Mouse (Mus musculus) kidney, postnatal 0 days (tissue): Measurements from ENCODE around the gene Vldlr. TPM values are rescaled to one million over a fixed set of nuclear protein-coding genes. Genes with fewer than 3 reads are reported as not detected.

Experiments
- ATAC-seq: fragments of 200-750 bp; cut with Nextera tagmentation; replicated peaks from 2 replicates; pipeline ENCODE4 v1.8.0; 2017; ENCODE audit warnings: low read depth, moderate number of reproducible peaks, moderate TSS enrichment, moderate library complexity; ENCODE audit not compliant: low FRiP score
- DNase-seq: peaks from one replicate; pipeline ENCODE4 v3.0.0-alpha.2; 2016; ENCODE audit warnings: low spot score
- H3K27ac ChIP-seq: fragments of 300-500 bp; sonication (generic); 2 replicates; pipeline ENCODE4 v1.5.1; 2014; ENCODE audit warnings: mild to moderate bottlenecking
- H3K27me3 ChIP-seq: fragments of 300-500 bp; sonication (generic); 2 replicates; pipeline ENCODE4 v1.6.1; 2014; ENCODE audit warnings: low read length, mixed read lengths; ENCODE audit not compliant: insufficient read depth
- H3K36me3 ChIP-seq: fragments of 300-500 bp; sonication (generic); 2 replicates; pipeline ENCODE4 v1.6.1; 2014; ENCODE audit warnings: low read length, mixed read lengths; ENCODE audit not compliant: insufficient read depth
- H3K4me1 ChIP-seq: fragments of 300-500 bp; sonication (generic); replicated peaks from 2 replicates; pipeline ENCODE4 v1.6.1; 2014; ENCODE audit warnings: antibody characterized with exemption, low read length, mixed read lengths; ENCODE audit not compliant: insufficient read depth
- H3K4me2 ChIP-seq: fragments of 300-500 bp; sonication (generic); 2 replicates; pipeline ENCODE4 v1.6.1; 2014; ENCODE audit warnings: mild to moderate bottlenecking, low read length, moderate library complexity, mixed read lengths
- H3K4me3 ChIP-seq: fragments of 300-500 bp; sonication (generic); replicated peaks from 2 replicates; pipeline ENCODE4 v1.5.1; 2014; ENCODE audit warnings: low read depth, low read length
- H3K9ac ChIP-seq: fragments of 300-500 bp; sonication (generic); 2 replicates; pipeline ENCODE4 v1.6.1; 2014; ENCODE audit warnings: low read depth, low read length
- H3K9me3 ChIP-seq: fragments of 300-500 bp; sonication (generic); replicated peaks from 2 replicates; pipeline ENCODE4 v1.6.1; 2016; ENCODE audit warnings: low read length, inconsistent platforms, mixed read lengths
- CTCF ChIP-seq: IDR thresholded peaks from 2 replicates; pipeline ENCODE4 v1.5.1; 2016; ENCODE audit warnings: antibody characterized with exemption, low read depth, mild to moderate bottlenecking, moderate library complexity
- WGBS: fragments of 180-500 bp; shearing (Covaris S2); extraction: QIAGEN DNeasy Blood & Tissue Kit; methylation state at CpG from one replicate; pipeline ENCODE4 v1.1.7; 2014; 5-methylcytosine and 5-hydroxymethylcytosine counted together
- polyA plus RNA-seq: library from polyadenylated mRNA; unstranded; fragments of >200 nt; fragmentation: Nextera tagmentation; extraction: Ambion mirVana; gene quantifications from 2 replicates; pipeline ENCODE4 v1.2.1, GENCODE M21; 2015

Vldlr gene
- polyA plus RNA-seq, 1 experiment from 2014 or later: 41.8 TPM

- no peak overlapping the region for H3K4me3 ChIP-seq
- no peaks in the 10 kb centered on the region for H3K27me3 ChIP-seq
- no peak overlapping the region for H3K27ac ChIP-seq
- 88% methylated on average over 3 of the region's 3 CpGs for WGBS
- no peak for TF ChIP-seq CTCF
- H3K4me1 ChIP-seq: no peaks in the 10 kb centered on the region
- H3K9ac ChIP-seq: no peak overlapping the region
- H3K36me3 ChIP-seq: no peaks in the 10 kb centered on the region
- H3K4me2 ChIP-seq: no peak overlapping the region
- DNase-seq: no peak
- ATAC-seq: no peak
- no peaks in the 10 kb centered on the region for H3K9me3 ChIP-seq
Observed at GRCm38 (mm10) chr19:27255678-27256077, 39.4 kb downstream of the Vldlr start.

- WGBS: 68% methylated on average over 4 of the region's 4 CpGs
- DNase-seq (no peak), ATAC-seq (no peak)
Observed at GRCm38 (mm10) chr19:27260102-27260501, 43.8 kb downstream of the Vldlr start.

GRCm38 (mm10) chr19:27260621-27261278 is 44.5 kb downstream of the Vldlr start:
- H3K9me3 ChIP-seq: no peaks in the 10 kb centered on the region
- 87% methylated on average over 8 of the region's 8 CpGs for WGBS
- TF ChIP-seq CTCF: no peak
- no peaks in the 10 kb centered on the region for H3K4me1 ChIP-seq
- no peak for ATAC-seq
- no peak overlapping the region for H3K4me3 ChIP-seq
- no peak for DNase-seq
- no peaks in the 10 kb centered on the region for H3K36me3 ChIP-seq
- H3K27me3 ChIP-seq: no peaks in the 10 kb centered on the region
- no peak overlapping the region for H3K4me2 ChIP-seq
- no peak overlapping the region for H3K9ac ChIP-seq
- no peak overlapping the region for H3K27ac ChIP-seq

More at GRCm38 (mm10) chr19:27260102-27260501, 43.8 kb downstream of the Vldlr start:
- Histone ChIP-seq H3K36me3 (no peaks in the 10 kb centered on the region), H3K9me3 (no peaks in the 10 kb centered on the region), H3K9ac (no peak overlapping the region), H3K27me3 (no peaks in the 10 kb centered on the region), H3K4me1 (no peaks in the 10 kb centered on the region), H3K4me2 (no peak overlapping the region), H3K27ac (no peak overlapping the region), H3K4me3 (no peak overlapping the region)
- no peak for TF ChIP-seq CTCF

GRCm38 (mm10) chr19:27262141-27262540 is 45.9 kb downstream of the Vldlr start:
- ATAC-seq (no peak), DNase-seq (no peak)
- Histone ChIP-seq H3K27ac (no peak overlapping the region), H3K4me1 (no peaks in the 10 kb centered on the region), H3K4me3 (no peak overlapping the region), H3K4me2 (no peak overlapping the region), H3K9me3 (no peaks in the 10 kb centered on the region), H3K36me3 (no peaks in the 10 kb centered on the region), H3K27me3 (no peaks in the 10 kb centered on the region), H3K9ac (no peak overlapping the region)
- WGBS: 78% methylated on average over 3 of the region's 3 CpGs
- TF ChIP-seq CTCF: no peak

GRCm38 (mm10) chr19:27273385-27273784 is 57.1 kb downstream of the Vldlr start:
- Histone ChIP-seq H3K36me3 (no peaks in the 10 kb centered on the region), H3K4me3 (no peak overlapping the region), H3K4me1 (no peaks in the 10 kb centered on the region), H3K9ac (no peak overlapping the region), H3K4me2 (no peak overlapping the region), H3K27me3 (no peaks in the 10 kb centered on the region), H3K27ac (no peak overlapping the region), H3K9me3 (no peaks in the 10 kb centered on the region)
- whole genome bisulfite sequencing: 70% methylated on average over 2 of the region's 2 CpGs
- DNase-seq (no peak), ATAC-seq (no peak)
- TF ChIP-seq CTCF: no peak

GRCm38 (mm10) chr19:27274382-27274781 is 58.1 kb downstream of the Vldlr start:
- no peaks in the 10 kb centered on the region for H3K4me1 ChIP-seq
- TF ChIP-seq CTCF: no peak
- ATAC-seq (no peak), DNase-seq (no peak)
- no peaks in the 10 kb centered on the region for H3K36me3 ChIP-seq
- no peak overlapping the region for H3K4me2 ChIP-seq
- H3K27ac ChIP-seq: no peak overlapping the region
- H3K9me3 ChIP-seq: no peaks in the 10 kb centered on the region
- H3K4me3 ChIP-seq: no peak overlapping the region
- 89% methylated on average over 1 of the region's 1 CpGs for WGBS
- no peak overlapping the region for H3K9ac ChIP-seq
- H3K27me3 ChIP-seq: no peaks in the 10 kb centered on the region

- H3K9me3 ChIP-seq: no peaks in the 10 kb centered on the region
- H3K27me3 ChIP-seq: no peaks in the 10 kb centered on the region
- TF ChIP-seq CTCF: no peak
- H3K9ac ChIP-seq: no peak overlapping the region
- H3K27ac ChIP-seq: no peak overlapping the region
- 94% methylated on average over 2 of the region's 2 CpGs for WGBS
- H3K4me1 ChIP-seq: no peaks in the 10 kb centered on the region
- H3K4me2 ChIP-seq: no peak overlapping the region
- ATAC-seq (no peak), DNase-seq (no peak)
- no peak overlapping the region for H3K4me3 ChIP-seq
- H3K36me3 ChIP-seq: no peaks in the 10 kb centered on the region
Observed at GRCm38 (mm10) chr19:27279174-27279573, 62.9 kb downstream of the Vldlr start.

Other genes with a start within 250 kb of the Vldlr start
- 0.04 and 0.08 TPM in 2 replicates for gene Kcnv2, start 106.1 kb downstream of the Vldlr start, polyA plus RNA-seq
- 100.0 and 105 TPM in 2 replicates for gene Pum3, start 213.3 kb downstream of the Vldlr start, polyA plus RNA-seq